Mouse (Mus musculus) layer of hippocampus, postnatal 14 days (tissue): Measurements from ENCODE around the gene Erc1. TPM values are rescaled to one million over a fixed set of nuclear protein-coding genes. Genes with fewer than 3 reads are reported as not detected.

Source experiments
- DNase-seq, 2 experiments: peaks; one replicate each; pipeline ENCODE4 v3.0.0; 2021 to 2022; ENCODE audit warnings: low spot score in 2 of 2, mixed read lengths in 1 of 2
- total RNA-seq, 2 experiments: library from RNA; stranded (reverse); gene quantifications; 2 replicates each; pipeline ENCODE4 v1.2.3; 2021

Erc1 gene
- total RNA-seq, 2 experiments from 2014 or later = 95.1 to 97.3 TPM

DNA sequence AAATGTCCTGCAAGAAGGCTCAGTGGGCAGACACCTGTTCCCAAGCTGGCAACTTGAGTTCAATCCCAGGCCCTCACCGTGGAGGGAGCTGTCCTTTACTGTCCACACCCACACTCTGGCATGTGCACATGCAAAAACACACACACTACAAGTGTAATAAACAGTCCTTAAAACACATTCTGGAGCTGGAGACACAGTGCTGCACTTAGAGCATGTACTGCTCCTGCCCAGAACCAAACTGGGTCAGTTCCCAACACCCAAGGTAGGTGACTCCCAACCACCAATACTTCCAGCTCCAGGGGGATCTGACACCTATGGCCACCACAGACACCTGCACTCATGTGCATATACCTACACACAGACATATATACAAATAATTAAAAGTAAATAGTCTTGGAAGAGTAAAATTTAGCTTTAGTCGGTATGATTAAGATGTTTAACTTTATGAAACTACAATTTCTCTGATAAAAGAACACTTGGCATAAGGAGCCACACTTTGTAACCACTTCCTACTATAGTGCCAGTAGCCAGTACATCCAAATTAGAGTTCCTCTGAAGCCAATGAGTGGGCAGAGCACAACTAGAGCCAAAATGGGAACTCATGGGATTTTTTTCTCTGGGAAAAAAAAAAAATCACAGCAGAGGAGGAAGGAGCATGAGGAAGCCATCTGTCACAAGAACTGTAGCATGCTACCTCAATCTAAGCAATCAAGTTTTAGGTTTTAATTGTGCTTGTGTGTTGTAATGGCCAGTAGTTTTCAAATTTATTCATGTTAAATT is 39.1 kb downstream of the Erc1 start:
- peak in 1 of 2 experiments; percentile 56 for DNase-seq

DNA sequence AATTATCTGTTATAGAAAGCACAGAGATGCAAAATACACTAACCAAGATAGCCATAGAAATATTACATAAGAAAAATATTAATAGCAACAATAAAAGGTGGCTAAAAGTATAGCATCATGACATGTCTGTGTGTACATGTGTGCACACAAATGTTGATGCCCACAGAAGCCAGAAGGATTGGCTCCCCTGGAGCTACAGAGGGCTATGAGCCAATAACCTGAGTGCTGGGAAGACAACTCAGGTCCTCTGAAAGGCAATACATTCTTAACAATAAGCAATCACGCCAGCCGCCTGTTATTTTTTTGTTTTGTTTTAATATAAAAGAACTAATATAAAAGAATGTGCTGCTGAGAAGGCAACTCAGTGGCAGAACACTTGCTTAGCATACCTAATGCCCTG is 44.7 kb downstream of the Erc1 start:
- DNase-seq = no peak

DNA sequence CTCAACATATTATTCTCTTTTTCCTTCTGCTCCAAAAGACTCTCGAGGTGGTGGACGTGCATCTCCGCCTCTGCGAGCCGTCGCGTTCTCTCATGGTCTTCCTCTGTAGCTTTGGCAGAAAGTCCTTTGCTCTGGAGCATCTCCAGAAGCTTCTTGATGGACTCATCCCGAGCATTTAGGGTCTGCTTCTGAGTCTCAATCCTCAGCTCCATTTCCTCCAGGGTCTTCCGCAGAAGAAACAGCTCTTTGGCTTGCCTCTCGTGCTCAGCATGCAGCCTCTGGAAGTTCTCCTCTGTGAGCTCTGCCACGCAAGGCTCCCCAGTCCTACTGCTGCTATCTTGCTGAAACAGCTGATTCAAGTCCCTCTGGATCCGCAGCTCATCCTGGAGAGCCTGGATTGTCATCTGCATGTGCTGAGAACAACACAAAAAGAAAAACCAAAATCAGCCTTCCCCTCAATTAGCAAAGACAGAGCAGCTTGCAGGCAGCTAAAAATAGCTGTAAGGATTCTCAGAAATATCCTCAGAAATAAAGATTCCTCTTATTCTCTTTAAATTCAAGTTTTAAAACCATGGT is 51.0 kb downstream of the Erc1 start:
- DNase-seq = peak; percentile 17 to 37

DNA sequence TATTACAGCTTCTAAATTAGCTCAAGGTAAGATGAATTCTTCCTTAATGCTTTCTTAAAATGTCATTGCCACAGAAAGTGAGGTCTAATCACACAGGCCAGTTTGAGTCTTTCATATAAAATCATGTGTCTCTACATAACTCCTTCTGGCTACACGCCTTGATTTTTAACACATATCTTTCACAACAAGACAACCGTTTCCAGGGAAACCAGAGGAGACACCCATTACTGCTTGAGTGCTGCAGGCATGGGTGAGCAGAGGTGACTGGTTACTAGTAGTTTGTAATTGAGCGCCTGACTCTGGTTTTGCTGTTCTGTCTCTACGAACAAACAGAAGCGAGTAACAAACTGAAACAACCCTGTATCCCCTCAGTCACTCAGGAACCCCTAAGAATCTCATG is 51.7 kb downstream of the Erc1 start:
- no peak for DNase-seq

DNA sequence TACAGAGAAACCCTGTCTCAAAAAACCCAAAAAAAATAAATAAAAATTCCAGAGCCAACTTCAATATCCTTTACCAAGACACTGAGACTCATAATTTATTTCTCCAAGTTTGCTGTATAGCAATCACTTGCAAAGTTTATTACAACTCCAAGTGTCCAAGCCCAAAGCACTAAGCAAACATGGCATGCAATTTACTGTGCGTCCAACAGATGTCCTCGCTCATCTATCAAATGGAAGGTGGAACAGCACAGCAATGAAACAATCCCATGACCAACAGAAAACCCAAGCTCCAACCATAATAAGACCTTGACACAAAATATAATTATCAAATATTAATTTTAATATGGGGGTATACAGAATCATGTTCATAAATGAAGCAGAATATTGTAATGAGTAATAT is 55.4 kb downstream of the Erc1 start:
- DNase-seq = peak; percentile 31 to 72

DNA sequence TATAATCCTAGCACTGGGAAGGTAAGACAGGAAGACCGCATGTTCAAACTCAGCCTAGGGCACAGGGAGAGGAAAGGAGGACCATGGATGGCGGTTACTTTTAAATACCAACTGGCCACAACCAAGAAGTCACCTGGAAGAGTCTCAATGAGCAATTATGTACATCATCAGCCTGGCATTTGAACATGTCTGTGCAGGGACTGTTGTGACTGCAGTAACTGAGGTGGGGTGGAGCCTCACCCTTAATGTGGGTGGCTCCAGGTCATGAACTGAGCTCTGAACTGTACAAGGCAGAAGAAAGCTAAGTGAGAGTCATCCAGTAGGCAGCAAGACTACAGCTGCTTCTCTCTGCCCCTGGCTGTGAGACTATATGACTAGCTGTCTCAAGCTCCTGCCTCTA is 65.6 kb downstream of the Erc1 start:
- DNase-seq = no peak

DNA sequence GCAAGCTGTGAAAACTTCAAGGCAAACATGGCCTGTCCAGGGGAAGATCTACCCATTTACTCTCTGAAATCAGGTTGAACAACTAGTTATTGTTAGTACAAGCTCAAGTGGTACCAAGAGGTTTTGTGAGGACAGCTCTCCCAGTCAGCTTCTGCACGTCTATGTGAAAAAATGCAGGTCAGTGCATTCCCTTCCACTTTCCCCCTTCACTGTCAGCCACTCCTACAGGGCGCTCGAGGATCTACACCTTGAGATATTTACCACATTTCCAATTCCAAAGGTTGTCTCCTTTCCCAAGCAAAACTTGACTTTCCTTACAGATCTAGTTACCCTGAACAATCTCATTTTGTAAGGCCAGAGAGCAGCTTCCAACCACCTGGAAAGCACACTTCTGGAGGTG is 66.9 kb downstream of the Erc1 start:
- no peak for DNase-seq

DNA sequence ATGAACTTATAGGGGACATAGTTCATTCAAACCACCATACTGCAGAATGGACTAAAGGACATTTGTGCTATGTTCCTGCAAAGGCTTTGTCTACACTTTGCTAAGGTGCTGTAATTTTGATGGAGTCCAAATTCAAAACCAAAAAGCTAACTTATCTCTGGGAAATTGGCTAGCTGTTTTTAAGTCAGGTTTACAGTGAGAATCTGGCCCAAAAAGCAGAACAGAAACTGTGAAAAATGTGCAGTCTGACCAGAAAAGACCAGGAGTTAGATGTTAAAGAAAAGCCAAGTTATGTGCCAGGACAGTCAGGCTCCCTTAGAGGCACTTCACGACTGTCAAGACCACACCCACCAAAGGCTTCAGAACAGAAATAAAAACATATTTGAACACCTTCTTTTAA is 79.2 kb downstream of the Erc1 start:
- DNase-seq = no peak

DNA sequence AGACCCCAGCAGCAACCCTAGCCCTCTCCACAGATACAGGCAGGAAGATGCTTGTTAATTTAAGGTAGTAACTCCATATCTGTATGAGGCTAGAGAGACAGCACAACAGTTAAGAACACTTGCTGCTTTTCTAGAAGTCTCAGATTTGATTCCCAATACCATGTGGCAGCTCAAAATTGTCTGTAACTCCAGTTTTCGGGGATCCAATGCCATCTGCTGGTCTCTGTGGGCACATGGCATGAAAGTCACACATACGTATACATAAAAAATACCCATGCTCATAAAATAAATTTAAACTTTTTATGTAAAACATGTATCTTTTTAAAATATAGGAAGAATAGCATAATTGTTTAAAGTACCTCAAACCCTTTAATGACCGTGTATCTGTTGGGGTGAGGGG is 83.6 kb downstream of the Erc1 start:
- DNase-seq = no peak

DNA sequence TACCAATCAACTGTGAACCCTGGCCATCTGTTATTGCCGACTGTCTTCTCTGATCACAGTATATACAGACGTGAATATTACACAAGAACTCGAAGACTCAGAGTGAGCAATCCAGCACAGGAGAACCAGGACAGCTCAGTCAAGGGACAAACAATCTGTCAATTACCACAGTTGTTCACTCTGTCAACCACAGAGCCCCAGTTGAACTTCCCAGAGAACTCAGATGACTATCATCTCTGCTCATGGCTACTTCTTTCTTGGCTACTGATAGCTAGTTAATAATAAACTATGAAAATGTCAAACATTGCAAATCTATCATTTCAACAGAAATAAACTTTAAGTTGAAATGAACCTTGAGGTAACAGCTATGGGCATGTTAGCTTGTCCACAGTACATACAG is 88.1 kb downstream of the Erc1 start:
- no peak for DNase-seq

DNA sequence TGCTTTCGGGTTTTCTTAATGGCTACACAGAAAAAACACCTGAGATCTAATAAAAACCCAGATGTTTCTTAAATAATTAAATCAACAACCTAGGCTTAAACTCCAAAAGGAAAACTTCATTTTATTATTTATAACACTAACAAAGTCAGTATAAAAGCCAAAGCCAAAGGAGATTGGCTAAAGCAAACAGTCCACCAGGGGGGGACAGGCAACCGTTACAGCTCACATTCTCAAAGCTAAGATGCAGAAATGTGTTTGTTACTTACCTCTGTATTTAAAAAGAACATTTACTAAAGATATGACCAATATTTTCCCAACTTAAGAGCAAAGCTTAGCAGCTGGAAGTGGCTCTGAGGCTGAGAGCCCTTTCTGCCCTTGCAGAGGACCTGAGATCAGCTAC is 89.5 kb downstream of the Erc1 start:
- DNase-seq = no peak

DNA sequence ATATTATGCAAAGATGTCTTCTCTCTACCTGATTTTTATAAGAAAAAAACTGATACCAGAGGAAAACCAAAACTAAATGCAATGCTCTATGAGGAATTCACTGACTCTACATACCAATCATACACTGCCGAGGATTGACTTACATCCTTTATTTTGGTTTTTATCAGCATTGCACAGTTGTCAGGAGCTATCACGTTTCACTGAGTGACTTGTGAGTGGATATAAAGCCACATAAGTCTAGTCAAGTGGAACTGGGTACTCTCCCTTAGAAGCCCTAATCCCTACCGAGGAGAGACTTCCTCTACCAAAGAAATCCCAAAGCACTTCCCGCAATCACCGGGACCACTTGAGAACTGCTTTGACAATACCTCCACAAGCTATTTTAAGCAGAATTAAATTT is 90.2 kb downstream of the Erc1 start:
- no peak for DNase-seq

DNA sequence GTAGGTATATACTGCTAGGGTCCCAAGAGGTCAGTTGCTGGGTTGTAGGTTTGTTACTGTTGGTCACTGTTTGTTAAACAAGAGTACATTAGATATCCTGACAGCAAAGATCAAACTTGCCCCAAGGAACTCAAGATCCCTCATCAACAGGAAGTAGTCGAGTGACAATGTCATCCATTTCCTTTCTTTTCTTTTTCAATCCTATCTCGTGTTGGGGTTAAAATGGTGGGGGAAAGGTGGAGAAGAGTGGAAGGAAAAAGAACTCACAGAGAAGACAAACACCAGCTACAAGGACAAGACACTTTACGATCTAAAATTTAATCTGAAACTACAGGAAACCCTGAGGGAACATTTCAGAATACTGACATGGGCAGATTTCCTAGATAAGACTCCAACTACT is 92.1 kb downstream of the Erc1 start:
- DNase-seq = no peak

DNA sequence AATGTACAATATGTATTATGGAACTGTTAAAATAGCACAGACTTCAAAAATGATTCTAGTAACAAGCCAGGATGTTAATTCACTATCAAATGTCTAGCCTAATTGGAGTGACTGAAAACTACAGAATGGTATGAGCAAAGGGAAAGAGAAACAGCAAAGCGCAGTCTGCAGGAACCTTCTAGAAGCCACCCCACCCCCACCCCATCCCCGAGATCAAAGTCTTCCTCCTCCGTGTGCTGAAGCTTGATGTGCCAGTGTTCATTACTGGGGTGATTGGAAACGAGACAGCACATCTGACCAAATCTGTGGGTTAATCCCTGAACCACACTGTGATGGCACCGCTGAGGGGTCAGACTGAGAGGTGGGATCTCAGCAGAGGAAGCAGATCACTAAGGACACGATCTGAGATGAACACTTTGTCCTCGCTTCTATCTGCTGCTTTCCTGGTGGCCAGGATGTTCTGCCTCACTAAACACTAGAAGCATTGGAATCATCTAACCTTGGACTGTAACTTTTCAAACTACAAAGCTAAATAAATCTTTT is 98.8 kb downstream of the Erc1 start:
- DNase-seq = no peak

DNA sequence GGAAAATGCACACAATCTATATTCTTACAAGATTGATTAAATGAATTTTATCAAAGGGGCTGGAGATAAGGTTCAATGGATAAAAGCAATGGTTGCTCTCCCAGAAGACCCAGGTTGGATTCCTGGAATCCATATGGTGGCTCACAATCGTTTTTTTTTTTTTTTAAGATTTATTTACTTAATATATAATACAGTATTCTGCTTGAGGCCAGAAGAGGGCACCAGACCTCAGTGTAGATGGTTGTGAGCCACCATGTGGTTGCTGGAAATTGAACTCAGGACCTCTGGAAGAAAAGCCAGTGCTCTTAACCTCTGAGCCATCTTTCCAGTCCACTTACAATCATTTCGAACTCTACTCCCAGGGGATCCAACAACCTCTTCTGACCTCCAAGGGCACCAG is 106.1 kb downstream of the Erc1 start:
- DNase-seq = no peak

DNA sequence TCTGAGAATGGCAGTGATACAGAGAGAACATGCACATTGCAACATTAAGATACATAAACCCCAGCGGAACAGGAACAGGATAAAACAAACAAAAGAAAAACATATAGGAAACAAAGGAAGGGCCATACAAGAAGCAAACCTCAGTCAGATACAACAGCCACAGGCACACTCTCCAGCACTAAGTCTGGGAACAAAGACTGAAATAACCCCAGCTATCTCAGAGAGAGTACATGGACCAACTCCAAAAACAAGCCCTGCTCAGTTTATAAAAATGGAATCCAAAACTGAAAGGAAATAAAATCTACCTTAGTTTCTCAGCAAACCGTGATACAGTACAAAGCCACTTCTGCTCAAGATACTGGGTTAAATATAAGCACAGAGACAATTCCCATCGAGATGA is 107.4 kb downstream of the Erc1 start:
- no peak for DNase-seq

DNA sequence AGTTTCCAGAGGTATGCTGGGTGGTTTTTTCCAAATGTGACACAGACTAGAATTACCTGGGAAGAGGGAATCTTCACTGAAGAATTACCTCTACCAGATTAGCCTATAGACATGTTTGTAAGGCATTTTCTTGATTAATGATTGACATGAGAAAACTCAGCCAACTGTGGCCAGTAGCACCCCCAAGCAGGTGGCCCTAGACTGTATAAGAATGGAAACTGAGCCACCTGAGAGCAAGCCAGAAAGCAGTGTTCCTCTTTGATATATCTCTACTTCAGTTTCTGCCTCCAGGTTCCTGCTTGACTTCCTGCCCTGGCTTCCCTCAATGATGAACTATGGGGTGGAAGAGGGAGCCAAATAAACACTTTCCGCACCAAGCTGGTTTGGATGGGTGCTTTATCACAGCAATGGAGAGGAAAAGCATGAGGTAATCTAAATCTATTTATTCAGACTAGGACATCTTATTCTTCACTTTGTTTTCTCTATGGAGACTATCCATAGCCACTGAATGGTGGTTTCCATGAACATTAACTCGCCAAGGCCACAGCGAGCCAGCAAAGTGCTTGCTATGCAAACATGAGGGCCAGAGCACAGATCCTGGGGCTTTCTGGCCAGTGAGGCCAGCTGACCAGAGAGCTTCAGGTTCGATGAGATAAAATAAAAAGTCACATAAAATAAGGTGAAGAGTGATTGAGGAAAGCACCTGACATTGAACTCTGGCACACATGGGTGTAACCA is 109.2 kb downstream of the Erc1 start:
- no peak for DNase-seq

DNA sequence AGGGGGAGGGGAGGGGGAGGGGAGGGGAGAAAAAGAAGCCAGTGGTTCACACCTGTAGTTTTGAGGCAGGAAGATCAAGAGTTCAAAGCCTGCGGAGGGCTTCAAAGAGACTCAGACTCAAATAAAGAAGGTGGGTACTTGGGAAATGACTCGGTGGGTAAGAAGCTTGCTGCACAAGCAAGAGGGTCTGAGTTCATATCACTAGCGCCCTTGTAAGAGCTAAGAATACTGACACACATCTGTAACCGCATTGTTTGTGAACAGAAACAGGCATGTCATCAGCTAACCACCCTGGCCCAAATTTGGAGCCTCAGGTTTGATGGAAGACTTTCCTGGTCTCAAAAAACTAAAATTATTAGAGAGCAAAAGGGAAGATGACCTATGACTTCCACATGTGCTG is 110.3 kb downstream of the Erc1 start:
- DNase-seq = no peak

DNA sequence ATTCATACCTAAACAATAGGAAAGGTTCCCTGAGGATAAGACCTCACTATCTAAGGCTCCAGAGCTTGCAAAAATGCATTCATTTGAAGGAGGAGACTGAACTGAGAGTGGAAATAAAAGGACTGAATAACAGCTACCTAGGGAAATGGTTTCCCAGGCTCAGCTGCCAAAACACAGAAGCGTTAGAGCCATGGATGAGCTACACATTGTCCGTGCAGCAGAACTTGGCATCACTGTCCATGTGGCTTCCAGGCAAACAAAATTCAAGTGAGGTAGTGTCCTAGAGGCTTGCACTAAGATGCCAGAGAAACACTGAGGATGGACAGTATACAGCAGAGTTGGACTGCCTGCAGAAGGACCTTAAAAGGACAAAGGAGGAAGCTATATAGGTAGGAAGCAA is 112.0 kb downstream of the Erc1 start:
- no peak for DNase-seq

DNA sequence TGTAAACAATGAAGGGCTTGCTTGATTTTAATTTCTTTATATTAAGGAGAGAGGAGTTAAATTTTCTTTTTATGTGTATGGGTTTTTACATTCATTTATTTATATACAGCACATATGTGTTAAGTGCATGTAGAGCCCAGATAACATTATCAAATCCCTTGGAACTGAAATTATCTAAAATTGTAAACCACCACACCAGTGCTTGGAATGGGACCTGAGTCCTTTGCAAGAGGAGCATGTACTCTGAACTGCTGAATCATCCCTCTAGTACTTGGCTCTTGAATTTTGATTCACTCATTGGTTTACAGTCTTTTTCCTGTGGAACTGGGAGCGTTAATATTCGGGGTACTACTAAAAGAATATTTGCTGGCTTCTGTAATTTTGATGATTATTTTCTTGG is 116.8 kb downstream of the Erc1 start:
- DNase-seq = no peak

DNA sequence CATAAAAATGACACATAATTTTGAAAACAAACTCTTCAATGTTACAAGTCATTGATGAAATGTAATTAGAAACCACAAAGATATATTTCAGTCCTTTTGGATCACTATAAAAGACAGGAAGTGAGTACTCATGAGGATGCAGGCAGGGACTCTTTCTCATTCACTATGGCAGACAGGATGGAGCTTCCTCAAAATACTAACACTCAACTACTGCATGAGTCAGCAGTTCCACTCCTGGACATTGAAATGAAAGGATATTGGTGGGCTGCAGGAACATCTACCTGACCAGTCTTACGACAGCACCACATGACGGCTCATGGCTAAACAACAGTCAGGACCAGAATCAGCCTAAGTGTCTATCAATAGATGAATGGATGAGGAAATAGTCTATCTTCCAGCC is 132.7 kb downstream of the Erc1 start:
- DNase-seq = no peak

DNA sequence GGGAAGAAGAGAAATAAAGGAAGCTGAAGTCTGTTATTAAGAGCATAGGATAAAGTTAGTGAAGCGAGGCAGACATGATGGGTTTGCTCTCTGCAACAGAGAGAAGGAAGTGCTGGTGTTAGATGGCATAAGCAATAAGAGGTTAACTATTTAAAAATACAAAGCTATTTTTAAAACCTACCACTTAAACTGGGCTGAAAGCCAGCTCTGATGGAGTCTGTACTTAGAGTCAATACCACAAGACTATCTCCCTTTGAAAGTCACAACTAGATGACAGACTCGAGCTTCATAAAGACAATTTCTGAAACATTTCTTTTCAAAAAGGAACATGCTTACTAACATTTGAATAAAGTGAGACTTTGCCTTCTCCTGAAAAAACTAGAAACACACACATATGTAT is 134.0 kb downstream of the Erc1 start:
- no peak for DNase-seq
